Mouse (Mus musculus) limb, embryonic 12.5 days (tissue): ENCODE results near the gene Gm44790. TPM values are rescaled to one million over a fixed set of nuclear protein-coding genes. Genes with fewer than 3 reads are reported as not detected.
"Not testable (repeated sequence)": the region's sequence is repeated elsewhere in the genome, so short reads cannot be mapped to it uniquely, and the experiment has no call there.

Source experiments
- ATAC-seq: fragments of 200-750 bp; cut with Nextera tagmentation; 2 replicates; pipeline ENCODE4 v1.8.0; 2017; ENCODE audit warnings: low read depth, moderate TSS enrichment; ENCODE audit not compliant: insufficient number of reproducible peaks, insufficient read depth, low FRiP score, low TSS enrichment
- H3K27ac ChIP-seq: fragments of 300-500 bp; sonication (generic); 2 replicates; pipeline ENCODE4 v1.5.1; 2016; ENCODE audit warnings: mild to moderate bottlenecking, moderate library complexity
- H3K27me3 ChIP-seq: fragments of 300-500 bp; sonication (generic); 2 replicates; pipeline ENCODE4 v1.6.1; 2016; ENCODE audit warnings: mild to moderate bottlenecking, moderate library complexity
- H3K36me3 ChIP-seq: fragments of 300-500 bp; sonication (generic); 2 replicates; pipeline ENCODE4 v1.6.1; 2016; ENCODE audit warnings: mild to moderate bottlenecking, moderate library complexity
- H3K4me1 ChIP-seq: fragments of 300-500 bp; sonication (generic); replicated peaks from 2 replicates; pipeline ENCODE4 v1.6.1; 2016
- H3K4me2 ChIP-seq: fragments of 300-500 bp; sonication (generic); 2 replicates; pipeline ENCODE4 v1.6.1; 2016; ENCODE audit warnings: mild to moderate bottlenecking, moderate library complexity
- H3K4me3 ChIP-seq: fragments of 300-500 bp; sonication (generic); replicated peaks from 2 replicates; pipeline ENCODE4 v1.5.1; 2016; ENCODE audit warnings: mild to moderate bottlenecking
- H3K9ac ChIP-seq: fragments of 300-500 bp; sonication (generic); replicated peaks from 2 replicates; pipeline ENCODE4 v1.6.1; 2016; ENCODE audit warnings: mild to moderate bottlenecking, moderate library complexity
- H3K9me3 ChIP-seq: fragments of 300-500 bp; sonication (generic); 2 replicates; pipeline ENCODE4 v1.6.1; 2016; ENCODE audit warnings: mild to moderate bottlenecking, moderate library complexity
- WGBS: fragments of 180-500 bp; shearing (Covaris S2); methylation state at CpG from one replicate; pipeline ENCODE4 v1.1.7; 2016; 5-methylcytosine and 5-hydroxymethylcytosine counted together
- polyA plus RNA-seq: library from polyadenylated mRNA; unstranded; fragments of >200 nt; fragmentation: Nextera tagmentation; extraction: Ambion mirVana; gene quantifications from 2 replicates; pipeline ENCODE4 v1.2.1, GENCODE M21; 2016

Gene Gm44790
- polyA plus RNA-seq, 1 experiment from 2014 or later = not detected

GRCm38 (mm10) chr6:86489945-86490344 is 63.5 kb downstream of the Gm44790 start:
- no peak overlapping the region for H3K4me2 ChIP-seq
- H3K9me3 ChIP-seq = no peaks in the 10 kb centered on the region; the same call in 1 of the 2 replicates
- no peak overlapping the region for H3K4me3 ChIP-seq
- ATAC-seq = no peak
- no peak overlapping the region for H3K27ac ChIP-seq
- no peaks in the 10 kb centered on the region for H3K36me3 ChIP-seq
- H3K9ac ChIP-seq = no peak overlapping the region
- no peaks in the 10 kb centered on the region for H3K27me3 ChIP-seq
- H3K4me1 ChIP-seq = peaks cover 24% of the 10 kb centered on the region
- 90% methylated on average over 2 of the region's 2 CpGs for WGBS

GRCm38 (mm10) chr6:86490413-86490812 is 64.0 kb downstream of the Gm44790 start:
- not testable (repeated sequence) for H3K9me3 ChIP-seq, ATAC-seq, H3K36me3 ChIP-seq, H3K4me2 ChIP-seq, H3K27me3 ChIP-seq, H3K4me3 ChIP-seq, H3K9ac ChIP-seq, H3K27ac ChIP-seq
- peaks cover 24% of the 10 kb centered on the region for H3K4me1 ChIP-seq
- 92% methylated on average over 8 of the region's 8 CpGs for WGBS

- 66% methylated on average over 13 of the region's 13 CpGs for WGBS
- Histone ChIP-seq H3K4me3 (no peak overlapping the region), H3K27ac (peak overlapping the region; percentile 41; the same call in 1 of the 2 replicates), H3K36me3 (no peaks in the 10 kb centered on the region), H3K9me3 (no peaks in the 10 kb centered on the region; the same call in 1 of the 2 replicates), H3K27me3 (no peaks in the 10 kb centered on the region), H3K9ac (no peak overlapping the region), H3K4me1 (peaks cover 35% of the 10 kb centered on the region), H3K4me2 (no peak overlapping the region)
- no peak for ATAC-seq
These were observed 67.2 kb downstream of the Gm44790 start for GRCm38 (mm10) chr6:86493469-86494263.

GRCm38 (mm10) chr6:86494767-86495166 is 68.3 kb downstream of the Gm44790 start:
- no peak for ATAC-seq
- no peaks in the 10 kb centered on the region for H3K36me3 ChIP-seq
- no peak overlapping the region for H3K4me2 ChIP-seq
- H3K9ac ChIP-seq = no peak overlapping the region
- 96% methylated on average over 7 of the region's 7 CpGs for WGBS
- no peak overlapping the region for H3K27ac ChIP-seq
- H3K9me3 ChIP-seq = no peaks in the 10 kb centered on the region; the same call in 1 of the 2 replicates
- H3K27me3 ChIP-seq = no peaks in the 10 kb centered on the region
- H3K4me3 ChIP-seq = no peak overlapping the region
- peaks cover 35% of the 10 kb centered on the region for H3K4me1 ChIP-seq

Other genes starting within 250 kb of the Gm44790 start
- 1.5 and 2.5 TPM in 2 replicates for gene Tgfa, start 231.4 kb upstream of the Gm44790 start, polyA plus RNA-seq
- 145 and 146 TPM in 2 replicates for gene Fam136a, start 61.0 kb upstream of the Gm44790 start, polyA plus RNA-seq
- 790 and 833 TPM in 2 replicates for gene Snrpg, start 55.4 kb upstream of the Gm44790 start, polyA plus RNA-seq
- 76.4 and 79.3 TPM in 2 replicates for gene Pcyox1, start 29.5 kb upstream of the Gm44790 start, polyA plus RNA-seq
- gene Tia1, start 22.4 kb upstream of the Gm44790 start, polyA plus RNA-seq = 298 and 331 TPM in 2 replicates
- 25.8 and 27.3 TPM in 2 replicates for gene C87436, start 11.7 kb downstream of the Gm44790 start, polyA plus RNA-seq
- gene Pcbp1, start 99.7 kb downstream of the Gm44790 start, polyA plus RNA-seq = 546 and 583 TPM in 2 replicates
- gene Asprv1, start 201.5 kb downstream of the Gm44790 start, polyA plus RNA-seq = 1.2 and 1.3 TPM in 2 replicates
- 17.2 and 18.5 TPM in 2 replicates for gene Mxd1, start 242.5 kb downstream of the Gm44790 start, polyA plus RNA-seq